ENCODE assay signal across 35 mouse cellular contexts in genomic region chr5:39138375-39138774, GRCm38 (mm10).
"Had no signal": no experiment of that assay in that cellular context is flagged by ENCODE, and none has a peak within 500 bp of the region (broad histone marks: within the 10 kb centered on the region; RNA-seq: fewer than 3 reads in every experiment).

No protein-coding gene starts in this region.

- DNase-seq: heart, postnatal 10 days; heart, postnatal 14 days; heart, postnatal 36 days; heart, postnatal 4 days; kidney, adult 11 months; kidney, adult 18-20 months; kidney, adult 2 months; kidney, adult 8-10 months; kidney, adult 9 months; kidney, postnatal 10 days; kidney, postnatal 14 days; kidney, postnatal 25 days; kidney, postnatal 36 days; kidney, postnatal 4 days; layer of hippocampus, adult 9-11 months; layer of hippocampus, postnatal 36 days had no signal

- H3K9me3 ChIP-seq: heart, embryonic 10.5 days; heart, embryonic 12.5 days; heart, embryonic 13.5 days; heart, embryonic 15.5 days; hindbrain, embryonic 10.5 days; hindbrain, embryonic 12.5 days; hindbrain, embryonic 13.5 days; hindbrain, embryonic 15.5 days; intestine, embryonic 15.5 days; kidney, embryonic 15.5 days had no signal

- H3K4me3 ChIP-seq: heart, embryonic 10.5 days; heart, embryonic 12.5 days; heart, embryonic 13.5 days; heart, embryonic 15.5 days; hindbrain, embryonic 10.5 days; hindbrain, embryonic 12.5 days; hindbrain, embryonic 13.5 days; hindbrain, embryonic 15.5 days; intestine, embryonic 15.5 days; kidney, embryonic 15.5 days; layer of hippocampus, adult 2 months had no signal

- H3K27me3 ChIP-seq: heart, embryonic 12.5 days; heart, embryonic 13.5 days; heart, embryonic 15.5 days; hindbrain, embryonic 12.5 days; hindbrain, embryonic 13.5 days; hindbrain, embryonic 15.5 days; intestine, embryonic 15.5 days; kidney, embryonic 15.5 days had no signal

- H3K4me1 ChIP-seq: hindbrain, embryonic 10.5 days; hindbrain, embryonic 12.5 days; hindbrain, embryonic 13.5 days; hindbrain, embryonic 15.5 days; intestine, embryonic 15.5 days; kidney, embryonic 15.5 days had no signal

- H3K9ac ChIP-seq: heart, embryonic 12.5 days; heart, embryonic 13.5 days; heart, embryonic 15.5 days; hindbrain, embryonic 12.5 days; hindbrain, embryonic 13.5 days; hindbrain, embryonic 14.5 days; hindbrain, embryonic 15.5 days; intestine, embryonic 15.5 days; kidney, embryonic 15.5 days had no signal

- H3K27ac ChIP-seq: heart, embryonic 10.5 days; heart, embryonic 13.5 days; heart, embryonic 15.5 days; hindbrain, embryonic 10.5 days; hindbrain, embryonic 12.5 days; hindbrain, embryonic 13.5 days; hindbrain, embryonic 14.5 days; hindbrain, embryonic 15.5 days; hindbrain, postnatal 0 days; intestine, embryonic 15.5 days; kidney, embryonic 15.5 days; kidney, postnatal 0 days; layer of hippocampus, adult 2 months had no signal

- ATAC-seq: hindbrain, embryonic 16.5 days; hindbrain, postnatal 0 days; inflammation-experienced regulatory T-cells, adult 6 months; intestine, embryonic 15.5 days; intestine, embryonic 16.5 days; intestine, postnatal 0 days had no signal

- H3K36me3 ChIP-seq: heart, embryonic 10.5 days; heart, embryonic 12.5 days; heart, embryonic 13.5 days; heart, embryonic 15.5 days; hindbrain, embryonic 10.5 days; hindbrain, embryonic 12.5 days; hindbrain, embryonic 13.5 days; hindbrain, embryonic 15.5 days; intestine, embryonic 15.5 days; kidney, embryonic 15.5 days had no signal

- H3K4me2 ChIP-seq: heart, embryonic 11.5 days; heart, embryonic 12.5 days; heart, embryonic 13.5 days; heart, embryonic 15.5 days; hindbrain, embryonic 12.5 days; hindbrain, embryonic 13.5 days; hindbrain, embryonic 14.5 days; hindbrain, embryonic 15.5 days; intestine, embryonic 15.5 days; kidney, embryonic 15.5 days had no signal
